Comparison of ENCODE assay signal across 8 mouse cellular contexts in the genomic region with DNA sequence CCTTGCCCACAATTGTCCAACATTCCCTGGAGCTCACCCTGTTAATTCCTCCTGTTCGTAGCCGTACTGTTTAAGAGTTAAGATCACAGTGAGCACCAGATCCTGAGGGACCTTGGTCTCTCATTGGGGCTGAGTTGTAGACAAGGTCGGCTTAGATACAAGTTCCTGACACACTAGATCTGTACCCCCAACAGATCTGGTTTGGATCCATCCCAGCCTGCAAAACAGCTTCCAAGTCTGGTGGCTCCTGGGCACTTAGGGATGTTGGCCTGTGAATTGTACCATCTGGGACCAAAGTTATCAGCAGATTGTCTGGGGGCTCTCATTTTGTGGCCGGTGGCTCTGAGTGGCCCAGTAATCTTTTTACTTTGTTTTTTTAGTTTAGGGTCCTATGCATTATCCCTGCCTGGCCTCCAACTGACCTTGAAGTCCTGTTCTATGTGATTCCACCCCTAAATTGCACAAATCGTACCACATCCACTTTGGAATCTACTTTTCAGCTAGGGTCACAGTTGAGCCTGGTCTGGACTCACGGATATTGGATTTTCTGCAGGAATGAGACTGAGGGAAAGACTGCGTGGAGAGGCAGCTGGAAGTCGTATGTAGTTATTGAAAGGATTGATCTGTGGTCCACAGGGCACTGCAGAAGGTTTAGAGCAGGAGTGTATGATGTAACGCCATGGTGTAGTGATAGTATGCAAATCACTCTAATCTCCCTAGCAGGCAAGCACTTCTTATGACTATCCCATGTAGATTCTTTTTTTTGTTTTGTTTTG. TPM values are rescaled to one million over a fixed set of nuclear protein-coding genes. Genes with fewer than 3 reads are reported as not detected.
A peak's percentile ranks its signal among the peaks of the same experiment; 100 is the strongest.
DNase-seq lines count a peak whose midpoint lies in the region; ATAC-seq and TF ChIP-seq lines count a peak whose summit lies in the region.

A gene (minus strand): TSS at position 52 of the 776 bp plus-strand sequence.

- peak within 1 kb of the TSS; percentile 96 for H3K27ac ChIP-seq in bone marrow macrophage, adult 2 months (ENCODE audit: insufficient read depth, low read depth, low read length)
- peak within 1 kb of the TSS; percentile 99 for H3K27ac ChIP-seq in midbrain, embryonic 13.5 days

- H3K4me1 ChIP-seq in bone marrow macrophage, adult 2 months (ENCODE audit: control insufficient read depth, insufficient read depth, low read length), result peaks cover 21% of the 10 kb centered on the region
- H3K4me1 ChIP-seq in midbrain, embryonic 13.5 days (replicated peaks), result peaks cover 34% of the 10 kb centered on the region

- TF ChIP-seq CTCF in bone marrow macrophage, adult 2 months (IDR thresholded peaks at IDR 0.05; ENCODE audit: low read depth, low read length), result no peak

- H3K4me3 ChIP-seq in bone marrow macrophage, adult 2 months (ENCODE audit: insufficient read depth, low read length), result peak within 1 kb of the TSS; percentile 97
- H3K4me3 ChIP-seq in midbrain, embryonic 13.5 days (replicated peaks), result peak within 1 kb of the TSS; percentile 86

- ATAC-seq in midbrain, embryonic 13.5 days, result no peak

- peak within 1 kb of the TSS; percentile 47 for H3K4me2 ChIP-seq in midbrain, embryonic 13.5 days (replicated peaks)

- peak within 1 kb of the TSS; percentile 99 for H3K9ac ChIP-seq in midbrain, embryonic 13.5 days (replicated peaks)

- no peak for TF ChIP-seq POLR2A in bone marrow macrophage, adult 2 months (IDR thresholded peaks at IDR 0.05; ENCODE audit: borderline replicate concordance, low read depth, low read length)

- DNase-seq in left cerebral cortex, adult 18-20 months (ENCODE audit: low spot score in 2 of 2), result no peak
- no peak for DNase-seq in left cerebral cortex, adult 9 months (ENCODE audit: low spot score in 2 of 2)
- no peak for DNase-seq in gonadal fat pad, adult 2 months (ENCODE audit: low read depth)
- DNase-seq in layer of hippocampus, postnatal 10 days (ENCODE audit: low spot score in 2 of 2), result peak in 1 of 2 experiments; percentile 17
- DNase-seq in spleen, postnatal 4 days (ENCODE audit: low spot score in 2 of 2), result no peak
- DNase-seq in frontal cortex, postnatal 25 days (ENCODE audit: low spot score in 2 of 2), result no peak

- WGBS in midbrain, embryonic 13.5 days, result 80% methylated on average over 9 of the region's 9 CpGs

- H3K36me3 ChIP-seq in midbrain, embryonic 13.5 days, result peaks cover 2% of the 10 kb centered on the region

- no peaks in the 10 kb centered on the region for H3K9me3 ChIP-seq in midbrain, embryonic 13.5 days

- 0 out of 2 replicates have a peak, but pooled peaks cover 5% of the 10 kb centered on the region for H3K27me3 ChIP-seq in midbrain, embryonic 13.5 days

RNA-seq across cellular contexts. Expression of the gene that starts here (rescaled TPM):
- 100 to 1,000 TPM; 218 to 227 TPM for total RNA-seq in left cerebral cortex, adult 18-20 months (2021)
- polyA plus RNA-seq in bone marrow macrophage, adult 2 months (2012; ENCODE audit: insufficient read depth, insufficient read length, missing spikeins), result 221 and 242 TPM in 2 replicates
- 136 and 144 TPM in 2 replicates for polyA plus RNA-seq in gonadal fat pad, adult 2 months (2012; rRNA removed)
- total RNA-seq in layer of hippocampus, postnatal 10 days (2021), result 100 to 1,000 TPM; 238 to 255 TPM
- 672 and 679 TPM in 2 replicates for polyA plus RNA-seq in midbrain, embryonic 13.5 days (2015; fragmentation: Nextera tagmentation; extraction: Ambion mirVana)
